In the genomic region with DNA sequence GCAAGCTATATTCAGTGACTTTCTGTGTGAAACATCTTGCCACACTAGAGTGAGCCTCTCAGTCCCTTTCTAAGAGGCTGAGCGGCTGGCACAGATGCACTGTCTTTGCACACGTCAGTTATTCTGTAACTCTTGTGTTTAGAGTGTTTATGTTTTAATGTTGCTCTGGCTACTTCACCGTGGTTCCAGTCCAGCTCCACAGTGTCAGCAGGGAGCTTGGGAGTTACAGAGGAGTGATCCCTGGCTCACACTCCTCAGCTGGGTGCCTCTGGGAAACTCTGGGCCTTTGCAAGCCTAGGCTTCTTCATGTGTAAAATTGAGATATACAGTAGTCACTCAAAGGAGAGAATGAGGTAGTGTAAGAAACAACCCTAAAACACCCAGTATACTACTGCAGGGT, we compare ENCODE assay signal across 23 mouse cellular contexts. TPM values are rescaled to one million over a fixed set of nuclear protein-coding genes. Genes with fewer than 3 reads are reported as not detected.
DNase-seq lines count a peak whose midpoint lies in the region; ATAC-seq and TF ChIP-seq lines count a peak whose summit lies in the region.
"Had no signal": no experiment of that assay in that cellular context is flagged by ENCODE, and none has a peak within 500 bp of the region (broad histone marks: within the 10 kb centered on the region; RNA-seq: fewer than 3 reads in every experiment).

No protein-coding gene starts in this region.

- DNase-seq in hindbrain, postnatal 0 days (ENCODE audit: low spot score): no peak
- DNase-seq in liver, adult 2 months (ENCODE audit: extremely low read depth, low read depth, low spot score): peak; percentile 44
- DNase-seq in liver (no peak), Patski (ENCODE audit: low read depth, low spot score) (peak; percentile 54)
- no peak for DNase-seq in left cerebral cortex, postnatal 36 days (ENCODE audit: low spot score in 2 of 2)
- DNase-seq: adrenal gland, adult 2 months; adrenal gland, adult 8-10 months; adrenal gland, postnatal 10 days; adrenal gland, postnatal 14 days; adrenal gland, postnatal 25 days; adrenal gland, postnatal 36 days; B cell, adult 2 months; cerebellum, adult 11 months; cerebellum, adult 11-12 months; cerebellum, adult 18-20 months had no signal

- POLR2A ChIA-PET in Patski (lab: Charles Lee): no interaction called here

- no peaks in the 10 kb centered on the region for H3K9me3 ChIP-seq in hindbrain, embryonic 13.5 days
- H3K9me3 ChIP-seq in hindbrain, embryonic 12.5 days (replicated peaks): no peaks in the 10 kb centered on the region
- H3K9me3 ChIP-seq in hindbrain, embryonic 15.5 days: no peaks in the 10 kb centered on the region
- H3K9me3 ChIP-seq in hindbrain, postnatal 0 days (ENCODE audit: low read length): no peaks in the 10 kb centered on the region
- H3K9me3 ChIP-seq: G1E had no signal

- no peaks in the 10 kb centered on the region for H3K79me2 ChIP-seq in liver, adult 2 months (ENCODE audit: control insufficient read depth, insufficient read depth, low read length)

- no peak for TF ChIP-seq POLR2A in liver, adult 2 months (IDR thresholded peaks at IDR 0.05; ENCODE audit: extremely low read depth, insufficient read depth, low read length)

- no peak for TF ChIP-seq CTCF in hindbrain, postnatal 0 days (IDR thresholded peaks at IDR 0.05; ENCODE audit: low read depth)
- TF ChIP-seq CTCF in liver, adult 2 months (IDR thresholded peaks at IDR 0.05; ENCODE audit: low read depth, low read length): no peak
- TF ChIP-seq CTCF in Patski (IDR thresholded peaks at IDR 0.05): no peak

- H3K4me1 ChIP-seq in hindbrain, embryonic 13.5 days (replicated peaks): peaks cover 3% of the 10 kb centered on the region; the same call in 1 of the 2 replicates
- H3K4me1 ChIP-seq in hindbrain, embryonic 12.5 days: 0 out of 2 replicates have a peak, but pooled peaks cover 2% of the 10 kb centered on the region
- no peaks in the 10 kb centered on the region for H3K4me1 ChIP-seq in hindbrain, embryonic 15.5 days (replicated peaks)
- H3K4me1 ChIP-seq in hindbrain, postnatal 0 days (ENCODE audit: insufficient read depth, low read length): no peaks in the 10 kb centered on the region; the same call in 1 of the 2 replicates
- 0 out of 2 replicates have a peak, but pooled peaks cover 1% of the 10 kb centered on the region for H3K4me1 ChIP-seq in liver, adult 2 months (ENCODE audit: control insufficient read depth, insufficient read depth, low read length)

- 91% methylated on average over 3 of the region's 3 CpGs for WGBS in hindbrain, embryonic 13.5 days
- WGBS in hindbrain, embryonic 12.5 days: 87% methylated on average over 3 of the region's 3 CpGs
- 80% methylated on average over 3 of the region's 3 CpGs for WGBS in hindbrain, embryonic 15.5 days
- 73% methylated on average over 3 of the region's 3 CpGs for WGBS in hindbrain, postnatal 0 days
- 94% methylated on average over 3 of the region's 3 CpGs for WGBS in liver, adult 2 months

- H3K27ac ChIP-seq in hindbrain, embryonic 13.5 days: 0 out of 2 replicates have a peak overlapping the region, but pooled peaks have one; percentile 13
- no peak overlapping the region for H3K27ac ChIP-seq in hindbrain, embryonic 12.5 days
- H3K27ac ChIP-seq in hindbrain, embryonic 15.5 days (replicated peaks): 0 out of 2 replicates have a peak overlapping the region, but pooled peaks have one; percentile 2
- H3K27ac ChIP-seq in hindbrain, postnatal 0 days: no peak overlapping the region
- no peak overlapping the region for H3K27ac ChIP-seq in liver, adult 2 months (replicated peaks; ENCODE audit: insufficient read depth, low read depth, low read length)

- H3K36me3 ChIP-seq in hindbrain, embryonic 13.5 days: peaks cover 54% of the 10 kb centered on the region
- peaks cover 48% of the 10 kb centered on the region for H3K36me3 ChIP-seq in hindbrain, embryonic 12.5 days
- peaks cover 20% of the 10 kb centered on the region for H3K36me3 ChIP-seq in hindbrain, embryonic 15.5 days
- peaks cover 14% of the 10 kb centered on the region for H3K36me3 ChIP-seq in hindbrain, postnatal 0 days (ENCODE audit: insufficient read depth, low read length)
- H3K36me3 ChIP-seq in liver, adult 2 months (ENCODE audit: control insufficient read depth, insufficient read depth, low read length): peaks cover 19% of the 10 kb centered on the region

- in situ Hi-C loops in Patski (cut with MboI; ENCODE audit: low pct_unique_long_range_greater_than_20kb): no loop called here

- ATAC-seq in hindbrain, embryonic 13.5 days (ENCODE audit: low FRiP score): no peak
- no peak for ATAC-seq in hindbrain, embryonic 12.5 days (ENCODE audit: low FRiP score)
- ATAC-seq in hindbrain, embryonic 15.5 days (ENCODE audit: low FRiP score, low read depth): no peak
- ATAC-seq in hindbrain, postnatal 0 days: no peak
- ATAC-seq in Patski: peak; percentile 74
- ATAC-seq: activated CD4-positive, CD25-positive, alpha-beta regulatory T cell, adult 4 months; CD4-positive, CD25-positive, alpha-beta regulatory T cell, adult 4 months had no signal

- no peak overlapping the region for H3K4me3 ChIP-seq in hindbrain, embryonic 13.5 days
- H3K4me3 ChIP-seq in hindbrain, embryonic 12.5 days: no peak overlapping the region
- H3K4me3 ChIP-seq in hindbrain, embryonic 15.5 days: no peak overlapping the region
- no peak overlapping the region for H3K4me3 ChIP-seq in hindbrain, postnatal 0 days (ENCODE audit: low read length)
- H3K4me3 ChIP-seq in liver, adult 2 months (ENCODE audit: insufficient read depth, low read depth, low read length): no peak overlapping the region

- H3K4me2 ChIP-seq in hindbrain, embryonic 13.5 days: no peak overlapping the region
- no peak overlapping the region for H3K4me2 ChIP-seq in hindbrain, embryonic 12.5 days (replicated peaks)
- H3K4me2 ChIP-seq in hindbrain, embryonic 15.5 days: no peak overlapping the region
- H3K4me2 ChIP-seq in hindbrain, postnatal 0 days (ENCODE audit: low read depth, low read length): no peak overlapping the region

- H3K9ac ChIP-seq in hindbrain, embryonic 13.5 days: no peak overlapping the region
- H3K9ac ChIP-seq in hindbrain, embryonic 12.5 days: no peak overlapping the region
- H3K9ac ChIP-seq in hindbrain, embryonic 15.5 days: no peak overlapping the region
- no peak overlapping the region for H3K9ac ChIP-seq in hindbrain, postnatal 0 days (replicated peaks; ENCODE audit: low read length)
- no peak overlapping the region for H3K9ac ChIP-seq in liver, adult 2 months (ENCODE audit: low read depth, low read length)

- no peaks in the 10 kb centered on the region for H3K27me3 ChIP-seq in hindbrain, embryonic 13.5 days
- H3K27me3 ChIP-seq in hindbrain, embryonic 12.5 days: no peaks in the 10 kb centered on the region
- H3K27me3 ChIP-seq in hindbrain, embryonic 15.5 days: no peaks in the 10 kb centered on the region
- no peaks in the 10 kb centered on the region for H3K27me3 ChIP-seq in hindbrain, postnatal 0 days (ENCODE audit: insufficient read depth, low read length)
- H3K27me3 ChIP-seq in liver, adult 2 months (ENCODE audit: control insufficient read depth, insufficient read depth, low read length): no peaks in the 10 kb centered on the region
- no peaks in the 10 kb centered on the region for H3K27me3 ChIP-seq in Patski
- H3K27me3 ChIP-seq: CH12.LX had no signal

- intact Hi-C loops in left cerebral cortex, postnatal 36 days (cut with DNase I): no loop called here

- CTCF ChIA-PET in Patski (lab: Charles Lee): no interaction called here

RNA-seq across cellular contexts. Expression of gene Barhl1, which starts 34.4 kb away (rescaled TPM):
- polyA plus RNA-seq in hindbrain, embryonic 13.5 days (2015; fragmentation: Nextera tagmentation; extraction: Ambion mirVana): 11.4 and 17.1 TPM in 2 replicates
- 9.0 and 9.9 TPM in 2 replicates for polyA plus RNA-seq in hindbrain, embryonic 12.5 days (2016; fragmentation: Nextera tagmentation; extraction: Ambion mirVana)
- polyA plus RNA-seq in hindbrain, embryonic 15.5 days (2015; fragmentation: Nextera tagmentation; extraction: Ambion mirVana): 43.3 and 60.4 TPM in 2 replicates
- total RNA-seq in hindbrain, postnatal 0 days (2014; rRNA removed): 43.0 and 50.7 TPM in 2 replicates
- 51.1 and 52.1 TPM in 2 replicates for polyA plus RNA-seq in hindbrain, postnatal 0 days (2015; fragmentation: Nextera tagmentation; extraction: Ambion mirVana)
- total RNA-seq in liver, adult 2 months (2014; rRNA removed): not detected in 2 replicates
- polyA plus RNA-seq in liver, adult 2 months (2012; rRNA removed): 0.32 and 0.37 TPM in 2 replicates
- 0.04 TPM for polyA plus RNA-seq in Patski (2021)
- total RNA-seq in left cerebral cortex, postnatal 36 days (2021): not detected
- total RNA-seq: adrenal gland, adult 18-20 months; adrenal gland, adult 2 months; adrenal gland, adult 8-10 months; adrenal gland, postnatal 14 days; adrenal gland, postnatal 25 days; adrenal gland, postnatal 36 days; CH12.LX had no signal
- polyA plus RNA-seq: activated CD4-positive, CD25-positive, alpha-beta regulatory T cell, adult 4 months; CD4-positive, CD25-positive, alpha-beta regulatory T cell, adult 4 months had no signal

RNA-seq across cellular contexts. Expression of gene Ddx31, which starts 41.8 kb away (rescaled TPM):
- 14.1 and 15.9 TPM in 2 replicates for polyA plus RNA-seq in hindbrain, embryonic 13.5 days (2015; fragmentation: Nextera tagmentation; extraction: Ambion mirVana)
- 16.7 and 17.6 TPM in 2 replicates for polyA plus RNA-seq in hindbrain, embryonic 12.5 days (2016; fragmentation: Nextera tagmentation; extraction: Ambion mirVana)
- 12.4 and 17.3 TPM in 2 replicates for polyA plus RNA-seq in hindbrain, embryonic 15.5 days (2015; fragmentation: Nextera tagmentation; extraction: Ambion mirVana)
- 17.4 and 18.6 TPM in 2 replicates for total RNA-seq in hindbrain, postnatal 0 days (2014; rRNA removed)
- 10.2 and 11.0 TPM in 2 replicates for polyA plus RNA-seq in hindbrain, postnatal 0 days (2015; fragmentation: Nextera tagmentation; extraction: Ambion mirVana)
- total RNA-seq in liver, adult 2 months (2014; rRNA removed): 3.9 and 4.2 TPM in 2 replicates
- 1.9 and 2.5 TPM in 2 replicates for polyA plus RNA-seq in liver, adult 2 months (2012; rRNA removed)
- 10.5 TPM for polyA plus RNA-seq in Patski (2021)
- 1 to 10 TPM; 6.2 to 8.7 TPM for total RNA-seq in left cerebral cortex, postnatal 36 days (2021)

RNA-seq across cellular contexts. Expression of gene Gtf3c4, which starts 41.9 kb away (rescaled TPM):
- 18.2 and 18.6 TPM in 2 replicates for polyA plus RNA-seq in hindbrain, embryonic 13.5 days (2015; fragmentation: Nextera tagmentation; extraction: Ambion mirVana)
- polyA plus RNA-seq in hindbrain, embryonic 12.5 days (2016; fragmentation: Nextera tagmentation; extraction: Ambion mirVana): 32.0 and 33.5 TPM in 2 replicates
- polyA plus RNA-seq in hindbrain, embryonic 15.5 days (2015; fragmentation: Nextera tagmentation; extraction: Ambion mirVana): 19.9 and 20.4 TPM in 2 replicates
- total RNA-seq in hindbrain, postnatal 0 days (2014; rRNA removed): 64.3 and 111 TPM in 2 replicates
- 12.8 and 14.5 TPM in 2 replicates for polyA plus RNA-seq in hindbrain, postnatal 0 days (2015; fragmentation: Nextera tagmentation; extraction: Ambion mirVana)
- 11.0 and 11.4 TPM in 2 replicates for total RNA-seq in liver, adult 2 months (2014; rRNA removed)
- polyA plus RNA-seq in liver, adult 2 months (2012; rRNA removed): 4.6 and 5.0 TPM in 2 replicates
- 22.8 TPM for polyA plus RNA-seq in Patski (2021)
- 10 to 100 TPM; 31.8 to 35.8 TPM for total RNA-seq in left cerebral cortex, postnatal 36 days (2021)

Comparison
In these comparisons a context has a peak if more than half of its experiments do, and no peak if none do; other contexts are left out.
1. H3K27ac ChIP-seq: peak in hindbrain, embryonic 13.5 days (single experiment) and hindbrain, embryonic 15.5 days (single experiment); none in hindbrain, embryonic 12.5 days (single experiment), hindbrain, postnatal 0 days (single experiment) and liver, adult 2 months (single experiment).
2. DNase-seq: peak in liver, adult 2 months (single experiment) and Patski (single experiment); none in hindbrain, postnatal 0 days (single experiment), liver (single experiment) and left cerebral cortex, postnatal 36 days (0 of 2).